Mouse (Mus musculus): Measurements from ENCODE around the gene Amfr. TPM values are rescaled to one million over a fixed set of nuclear protein-coding genes. Genes with fewer than 3 reads are reported as not detected.

Amfr gene
- polyA plus RNA-seq, 1 experiment from 2014 or later = 47.0 TPM

Small RNAs within 50 kb of the gene (microRNA-seq; reads per million reads assigned to microRNA genes)
- not detected for gene Gm24159

Other genes with a start within 250 kb of the Amfr start
- 13.1 and 25.4 TPM in 2 replicates for gene Gnao1, start 202.9 kb downstream of the Amfr start, polyA plus RNA-seq (2016; fragmentation: Nextera tagmentation; extraction: Ambion mirVana)
- gene Nudt21, start 24.2 kb upstream of the Amfr start, polyA plus RNA-seq (2016; fragmentation: Nextera tagmentation; extraction: Ambion mirVana) = 181 and 182 TPM in 2 replicates
- gene Ogfod1, start 24.4 kb upstream of the Amfr start, polyA plus RNA-seq (2016; fragmentation: Nextera tagmentation; extraction: Ambion mirVana) = 10.8 and 11.6 TPM in 2 replicates
- gene Bbs2, start 86.1 kb upstream of the Amfr start, polyA plus RNA-seq (2016; fragmentation: Nextera tagmentation; extraction: Ambion mirVana) = 16.0 and 19.2 TPM in 2 replicates
- not detected in 2 replicates for gene Mt4, start 124.4 kb upstream of the Amfr start, polyA plus RNA-seq (2016; fragmentation: Nextera tagmentation; extraction: Ambion mirVana)
- 6.8 and 7.5 TPM in 2 replicates for gene Mt3, start 139.8 kb upstream of the Amfr start, polyA plus RNA-seq (2016; fragmentation: Nextera tagmentation; extraction: Ambion mirVana)
- gene Mt2, start 159.8 kb upstream of the Amfr start, polyA plus RNA-seq (2016; fragmentation: Nextera tagmentation; extraction: Ambion mirVana) = 32.3 and 55.8 TPM in 2 replicates
- 131 and 201 TPM in 2 replicates for gene Mt1, start 166.2 kb upstream of the Amfr start, polyA plus RNA-seq (2016; fragmentation: Nextera tagmentation; extraction: Ambion mirVana)
- gene Nup93, start 201.7 kb upstream of the Amfr start, polyA plus RNA-seq (2016; fragmentation: Nextera tagmentation; extraction: Ambion mirVana) = 133 and 142 TPM in 2 replicates

Measured in midbrain, embryonic 10.5 days (tissue).